Mouse (Mus musculus) right cerebral cortex, postnatal 25 days (tissue): ENCODE data around the gene 2200002D01Rik.
"Not testable (repeated sequence)": the region's sequence is repeated elsewhere in the genome, so short reads cannot be mapped to it uniquely, and the experiment has no call there.

Experiments used
- DNase-seq: peaks from one replicate; pipeline ENCODE4 v3.0.0; 2022

2200002D01Rik gene

GRCm38 (mm10) chr7:29236593-29236992 lies 11.7 kb downstream of the 2200002D01Rik start:
- DNase-seq, result no peak

- DNase-seq, result no peak
Measured at GRCm38 (mm10) chr7:29234661-29235060, 13.6 kb downstream of the 2200002D01Rik start.

- DNase-seq, result no peak
Measured at GRCm38 (mm10) chr7:29233745-29234144, 14.5 kb downstream of the 2200002D01Rik start.

- peak; percentile 35 for DNase-seq
Measured at GRCm38 (mm10) chr7:29232247-29233013, 15.8 kb downstream of the 2200002D01Rik start, which contains the start of gene Kcnk6. Kcnk6 (minus strand) TSS chr7:29232515.

- no peak for DNase-seq
Measured at GRCm38 (mm10) chr7:29231517-29231916, 16.7 kb downstream of the 2200002D01Rik start.

- no peak for DNase-seq
Measured at GRCm38 (mm10) chr7:29230560-29230959, 17.7 kb downstream of the 2200002D01Rik start.

GRCm38 (mm10) chr7:29228202-29228601 lies 20.1 kb downstream of the 2200002D01Rik start:
- no peak for DNase-seq

GRCm38 (mm10) chr7:29225520-29225919 lies 22.7 kb downstream of the 2200002D01Rik start:
- no peak for DNase-seq

- no peak for DNase-seq
Measured at GRCm38 (mm10) chr7:29224756-29225394, 23.4 kb downstream of the 2200002D01Rik start.

- DNase-seq, result no peak
Measured at GRCm38 (mm10) chr7:29214846-29215245, 33.4 kb downstream of the 2200002D01Rik start.

GRCm38 (mm10) chr7:29214236-29214635 lies 34.0 kb downstream of the 2200002D01Rik start:
- no peak for DNase-seq

GRCm38 (mm10) chr7:29213675-29214082 lies 34.6 kb downstream of the 2200002D01Rik start, which contains the start of gene Catsperg1:
Catsperg1 (minus strand) TSS chr7:29214035.
- DNase-seq, result no peak

- not testable (repeated sequence) for DNase-seq
Measured at GRCm38 (mm10) chr7:29212775-29213560, 35.3 kb downstream of the 2200002D01Rik start.

- DNase-seq, result no peak
Measured at GRCm38 (mm10) chr7:29212199-29212765, 36.0 kb downstream of the 2200002D01Rik start.

GRCm38 (mm10) chr7:29211415-29212198 lies 36.7 kb downstream of the 2200002D01Rik start:
- DNase-seq, result peak; percentile 51

- not testable (repeated sequence) for DNase-seq
Measured at GRCm38 (mm10) chr7:29211013-29211412, 37.3 kb downstream of the 2200002D01Rik start.

GRCm38 (mm10) chr7:29202577-29202976 lies 45.7 kb downstream of the 2200002D01Rik start:
- no peak for DNase-seq
